Mouse (Mus musculus) forebrain, embryonic 14.5 days (tissue): ENCODE measurements around the gene Mgat5. TPM values are rescaled to one million over a fixed set of nuclear protein-coding genes. Genes with fewer than 3 reads are reported as not detected.

Source experiments
- ATAC-seq: fragments of 200-750 bp; cut with Nextera tagmentation; 2 replicates; pipeline ENCODE4 v1.8.0; 2017; ENCODE audit warnings: mild to moderate bottlenecking, moderate library complexity
- DNase-seq: peaks from one replicate; pipeline ENCODE4 v3.0.0-alpha.2; 2015; ENCODE audit warnings: low spot score
- H3K27ac ChIP-seq: fragments of 300-500 bp; sonication (generic); 2 replicates; pipeline ENCODE4 v1.5.1; 2014; ENCODE audit warnings: low read depth, mild to moderate bottlenecking, control low read depth, low read length, moderate library complexity
- H3K27me3 ChIP-seq: fragments of 300-500 bp; sonication (generic); replicated peaks from 2 replicates; pipeline ENCODE4 v1.6.1; 2014; ENCODE audit warnings: low read length, control low read depth, mixed read lengths; ENCODE audit not compliant: control insufficient read depth, insufficient read depth
- H3K36me3 ChIP-seq: fragments of 300-500 bp; sonication (generic); 2 replicates; pipeline ENCODE4 v1.6.1; 2014; ENCODE audit warnings: low read length, control low read depth; ENCODE audit not compliant: control insufficient read depth, insufficient read depth
- H3K4me1 ChIP-seq: fragments of 300-500 bp; sonication (generic); 2 replicates; pipeline ENCODE4 v1.6.1; 2014; ENCODE audit warnings: antibody characterized with exemption, low read length, control low read depth; ENCODE audit not compliant: control insufficient read depth, insufficient read depth
- H3K4me2 ChIP-seq: fragments of 300-500 bp; sonication (generic); 2 replicates; pipeline ENCODE4 v1.6.1; 2014; ENCODE audit warnings: mild to moderate bottlenecking, control low read depth, low read length
- H3K4me3 ChIP-seq: fragments of 300-500 bp; sonication (generic); 2 replicates; pipeline ENCODE4 v1.5.1; 2014; ENCODE audit warnings: low read depth, low read length, control low read depth
- H3K9ac ChIP-seq: fragments of 300-500 bp; sonication (generic); 2 replicates; pipeline ENCODE4 v1.6.1; 2014; ENCODE audit warnings: mild to moderate bottlenecking, low read length, control low read depth, moderate library complexity
- H3K9me3 ChIP-seq: fragments of 300-500 bp; sonication (generic); replicated peaks from 2 replicates; pipeline ENCODE4 v1.6.1; 2016; ENCODE audit warnings: low read length, control low read depth, mixed read lengths; ENCODE audit not compliant: control insufficient read depth
- WGBS: fragments of 180-500 bp; shearing (Covaris S2); extraction: QIAGEN DNeasy Blood & Tissue Kit; methylation state at CpG from one replicate; pipeline ENCODE4 v1.1.7; 2014; 5-methylcytosine and 5-hydroxymethylcytosine counted together
- polyA plus RNA-seq: library from polyadenylated mRNA; unstranded; fragments of >200 nt; fragmentation: Nextera tagmentation; extraction: Ambion mirVana; gene quantifications from 2 replicates; pipeline ENCODE4 v1.2.1, GENCODE M21; 2014

The Mgat5 gene
- polyA plus RNA-seq, result 11.4 and 13.0 TPM in 2 replicates

DNA sequence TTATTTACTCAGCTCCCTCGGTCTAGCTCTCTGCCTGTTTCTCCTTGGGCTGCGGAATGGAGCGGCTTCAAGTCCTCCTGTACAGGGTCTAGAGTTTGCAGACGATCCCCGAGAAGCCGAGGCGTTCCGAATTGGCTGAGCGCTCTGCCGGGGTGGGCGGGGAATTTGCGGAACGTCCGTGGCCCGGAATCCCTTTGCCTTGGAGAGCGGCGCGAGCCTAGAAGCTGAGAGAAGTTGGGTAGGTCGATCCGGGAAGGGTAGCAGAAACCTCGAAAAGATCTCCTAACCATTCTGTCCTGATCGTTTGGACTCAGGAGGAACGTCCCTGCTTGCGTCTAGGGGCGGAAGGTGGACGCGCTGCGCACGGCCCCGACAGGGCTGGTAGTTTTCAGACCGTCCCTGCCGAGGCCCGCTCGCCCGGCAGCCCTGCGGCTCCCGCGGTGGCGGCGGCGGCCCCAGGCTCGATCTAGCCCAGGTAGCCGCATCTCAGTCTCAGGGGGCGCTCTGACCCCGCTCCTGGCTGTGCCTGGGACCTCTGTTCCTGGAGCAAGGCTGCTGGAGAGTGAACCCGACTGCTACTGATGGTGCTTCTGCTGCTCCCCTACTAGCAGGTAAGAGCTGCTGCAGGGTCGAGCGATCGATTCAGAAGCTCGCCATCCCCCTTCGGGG, at the start of gene Mgat5:
TSS of gene Mgat5 (plus strand) at position 199 of the 669 bp plus-strand sequence.
- under 1% methylated on average over 51 of the region's 51 CpGs for WGBS
- Histone ChIP-seq H3K4me3 (peak within 1 kb of the TSS; percentile 87), H3K27me3 (no peaks in the 10 kb centered on the region), H3K9ac (peak within 1 kb of the TSS; percentile 88), H3K4me1 (peaks cover 15% of the 10 kb centered on the region), H3K27ac (peak within 1 kb of the TSS; percentile 95), H3K4me2 (peak within 1 kb of the TSS; percentile 67), H3K36me3 (no peaks in the 10 kb centered on the region), H3K9me3 (no peaks in the 10 kb centered on the region)
- peak; percentile 97 for DNase-seq
- peak; percentile 91 for ATAC-seq

GRCm38 (mm10) chr1:127160118-127160760, 44.6 kb upstream of the Mgat5 start:
- Histone ChIP-seq H3K4me1 (no peaks in the 10 kb centered on the region), H3K9ac (no peak overlapping the region), H3K27me3 (no peaks in the 10 kb centered on the region), H3K9me3 (no peaks in the 10 kb centered on the region), H3K4me3 (no peak overlapping the region), H3K36me3 (no peaks in the 10 kb centered on the region), H3K27ac (no peak overlapping the region), H3K4me2 (no peak overlapping the region)
- DNase-seq (peak; percentile 13), ATAC-seq (no peak)
- 20% methylated on average over 5 of the region's 5 CpGs for WGBS

DNA sequence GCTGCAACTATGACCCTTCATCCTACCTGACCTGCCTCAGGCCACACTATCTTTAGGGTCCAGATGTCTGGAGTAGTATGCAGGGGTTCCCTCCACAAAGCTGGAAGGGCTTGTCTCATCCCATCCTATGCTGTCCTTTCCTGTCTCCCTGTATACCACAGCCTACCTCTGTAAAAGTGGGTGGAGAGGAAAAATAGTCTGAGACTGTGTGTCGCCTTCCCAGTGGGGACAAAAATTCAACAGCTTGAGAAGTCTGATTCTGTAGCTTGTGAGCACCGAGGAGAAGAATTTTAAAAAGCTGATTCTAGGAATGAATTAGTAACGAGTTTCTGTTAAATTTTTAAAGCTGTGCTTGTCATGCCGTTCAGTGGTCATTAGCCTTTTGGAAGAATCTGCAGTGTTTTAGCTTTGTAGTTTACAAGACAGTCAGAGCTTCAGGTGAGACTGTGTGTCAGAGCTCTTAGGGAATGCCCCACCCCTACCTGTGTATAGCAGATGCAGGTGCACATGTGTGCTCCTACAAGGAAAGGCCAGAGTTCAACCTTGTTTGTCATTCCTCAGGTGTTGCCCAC, 40.1 kb upstream of the Mgat5 start:
- DNase-seq, result no peak
- WGBS, result 83% methylated on average over 4 of the region's 4 CpGs
- no peak overlapping the region for H3K9ac ChIP-seq
- H3K27ac ChIP-seq, result no peak overlapping the region
- H3K4me2 ChIP-seq, result no peak overlapping the region
- H3K27me3 ChIP-seq, result no peaks in the 10 kb centered on the region
- H3K9me3 ChIP-seq, result no peaks in the 10 kb centered on the region
- no peaks in the 10 kb centered on the region for H3K36me3 ChIP-seq
- H3K4me1 ChIP-seq, result peaks cover 7% of the 10 kb centered on the region; the same call in 1 of the 2 replicates
- H3K4me3 ChIP-seq, result no peak overlapping the region
- ATAC-seq, result no peak

GRCm38 (mm10) chr1:127166521-127166920, 38.3 kb upstream of the Mgat5 start:
- H3K9me3 ChIP-seq, result no peaks in the 10 kb centered on the region
- ATAC-seq, result no peak
- H3K9ac ChIP-seq, result no peak overlapping the region
- no peaks in the 10 kb centered on the region for H3K27me3 ChIP-seq
- H3K4me2 ChIP-seq, result no peak overlapping the region
- no peak overlapping the region for H3K27ac ChIP-seq
- no peak overlapping the region for H3K4me3 ChIP-seq
- H3K36me3 ChIP-seq, result no peaks in the 10 kb centered on the region
- peaks cover 7% of the 10 kb centered on the region; the same call in 1 of the 2 replicates for H3K4me1 ChIP-seq
- no peak for DNase-seq

DNA sequence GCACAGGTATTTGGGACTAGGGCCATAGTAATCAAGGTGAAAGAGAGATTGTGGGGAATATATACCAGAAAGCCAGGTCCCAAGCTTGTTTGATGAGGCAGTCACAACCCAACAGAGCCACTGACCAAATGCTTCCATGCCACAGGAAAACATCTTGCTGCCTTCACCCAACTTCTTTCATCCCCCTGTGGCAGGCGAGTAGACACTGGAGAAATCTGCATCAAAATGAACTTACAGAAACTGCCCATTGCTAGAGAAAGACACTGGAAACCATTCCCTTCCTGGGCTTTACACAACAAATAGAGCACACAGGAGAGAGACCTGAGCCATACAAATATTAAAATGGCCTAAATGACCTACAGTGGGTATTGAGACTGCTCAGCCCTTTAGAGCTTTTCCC, 37.2 kb upstream of the Mgat5 start:
- H3K4me1 ChIP-seq, result peaks cover 7% of the 10 kb centered on the region; the same call in 1 of the 2 replicates
- no peak overlapping the region for H3K4me3 ChIP-seq
- H3K9ac ChIP-seq, result no peak overlapping the region
- H3K9me3 ChIP-seq, result no peaks in the 10 kb centered on the region
- no peaks in the 10 kb centered on the region for H3K36me3 ChIP-seq
- no peak for DNase-seq
- WGBS, result 67% methylated on average over 1 of the region's 1 CpGs
- no peaks in the 10 kb centered on the region for H3K27me3 ChIP-seq
- ATAC-seq, result peak; percentile 29; the same call in 1 of the 2 replicates
- H3K27ac ChIP-seq, result no peak overlapping the region
- no peak overlapping the region for H3K4me2 ChIP-seq

GRCm38 (mm10) chr1:127168205-127168604, 36.6 kb upstream of the Mgat5 start:
- no peak overlapping the region for H3K4me2 ChIP-seq
- H3K9me3 ChIP-seq, result no peaks in the 10 kb centered on the region
- H3K36me3 ChIP-seq, result no peaks in the 10 kb centered on the region
- H3K4me3 ChIP-seq, result no peak overlapping the region
- peaks cover 7% of the 10 kb centered on the region; the same call in 1 of the 2 replicates for H3K4me1 ChIP-seq
- DNase-seq (peak; percentile 72), ATAC-seq (peak; percentile 83; the same call in 1 of the 2 replicates)
- no peak overlapping the region for H3K9ac ChIP-seq
- WGBS, result 47% methylated on average over 8 of the region's 8 CpGs
- H3K27ac ChIP-seq, result no peak overlapping the region
- no peaks in the 10 kb centered on the region for H3K27me3 ChIP-seq

GRCm38 (mm10) chr1:127169516-127169915, 35.3 kb upstream of the Mgat5 start:
- Histone ChIP-seq H3K36me3 (no peaks in the 10 kb centered on the region), H3K4me3 (no peak overlapping the region), H3K4me1 (peaks cover 7% of the 10 kb centered on the region; the same call in 1 of the 2 replicates), H3K4me2 (no peak overlapping the region), H3K27ac (no peak overlapping the region), H3K9ac (no peak overlapping the region), H3K27me3 (no peaks in the 10 kb centered on the region), H3K9me3 (no peaks in the 10 kb centered on the region)
- DNase-seq, result peak; percentile 51
- 78% methylated on average over 8 of the region's 8 CpGs for WGBS
- no peak; the same call in 1 of the 2 replicates for ATAC-seq

DNA sequence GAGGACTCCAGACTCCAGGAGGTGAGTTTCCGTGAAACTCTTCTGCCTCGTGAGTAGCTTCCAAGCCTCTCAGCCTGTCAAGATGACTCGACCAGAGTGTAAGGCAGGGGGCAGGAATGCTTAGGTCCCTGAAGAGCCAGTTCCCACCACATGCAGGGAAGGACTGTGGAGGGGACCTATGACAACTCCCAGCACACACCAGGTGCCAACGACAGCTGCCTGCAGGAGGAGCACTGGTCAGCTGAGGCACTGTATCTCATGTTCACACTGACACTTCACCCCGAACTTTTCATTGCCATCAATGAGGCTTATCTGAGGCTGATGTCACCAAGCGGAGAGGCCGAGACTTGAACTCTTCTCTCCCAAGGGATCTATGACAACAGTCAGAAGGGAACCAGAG, 33.5 kb upstream of the Mgat5 start:
- ATAC-seq, result no peak
- no peak overlapping the region for H3K27ac ChIP-seq
- H3K4me3 ChIP-seq, result no peak overlapping the region
- no peaks in the 10 kb centered on the region for H3K36me3 ChIP-seq
- no peak for DNase-seq
- no peaks in the 10 kb centered on the region for H3K27me3 ChIP-seq
- peaks cover 7% of the 10 kb centered on the region; the same call in 1 of the 2 replicates for H3K4me1 ChIP-seq
- WGBS, result 87% methylated on average over 7 of the region's 7 CpGs
- no peaks in the 10 kb centered on the region for H3K9me3 ChIP-seq
- H3K4me2 ChIP-seq, result no peak overlapping the region
- H3K9ac ChIP-seq, result no peak overlapping the region

DNA sequence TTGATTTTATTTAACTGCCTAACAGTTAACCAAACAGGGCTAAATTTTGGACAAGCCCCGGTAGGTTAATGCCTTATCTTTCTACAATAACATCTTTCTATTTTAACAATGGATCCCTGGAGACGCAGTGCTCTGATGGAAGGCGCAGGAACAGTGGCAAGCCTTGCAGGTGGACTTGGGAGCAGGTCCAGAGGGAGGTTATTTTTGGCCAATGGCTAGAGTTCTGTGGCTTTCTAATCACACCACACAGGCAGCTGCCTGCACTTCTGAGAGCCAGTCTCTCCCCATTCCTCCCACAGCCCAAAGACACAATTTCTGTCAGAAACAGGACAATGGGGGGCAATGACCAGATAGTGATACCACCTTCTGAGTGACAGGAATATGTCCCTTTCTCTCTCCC, 31.4 kb upstream of the Mgat5 start:
- no peak overlapping the region for H3K27ac ChIP-seq
- H3K4me3 ChIP-seq, result no peak overlapping the region
- H3K36me3 ChIP-seq, result no peaks in the 10 kb centered on the region
- no peak overlapping the region for H3K9ac ChIP-seq
- no peaks in the 10 kb centered on the region for H3K9me3 ChIP-seq
- no peak for DNase-seq
- 85% methylated on average over 3 of the region's 3 CpGs for WGBS
- H3K27me3 ChIP-seq, result no peaks in the 10 kb centered on the region
- ATAC-seq, result no peak
- H3K4me2 ChIP-seq, result no peak overlapping the region
- no peaks in the 10 kb centered on the region for H3K4me1 ChIP-seq
